Mouse (Mus musculus): ENCODE measurements around the gene Gm12169. TPM values are rescaled to one million over a fixed set of nuclear protein-coding genes. Genes with fewer than 3 reads are reported as not detected.

The Gm12169 gene
- total and polyA plus RNA-seq, 3 experiments: not detected

GRCm38 (mm10) chr11:46569107-46569506 lies 45.1 kb downstream of the Gm12169 start:
- no peaks in the 10 kb centered on the region for H3K4me1 ChIP-seq (ENCODE audit: control insufficient read depth, insufficient read depth, low read length)
- WGBS: 86% methylated on average over 1 of the region's 1 CpGs
- no peak for DNase-seq
- TF ChIP-seq EP300 (IDR thresholded peaks at IDR 0.05; ENCODE audit: insufficient read depth, low read depth, low read length): no peak
- TF ChIP-seq CTCF (IDR thresholded peaks at IDR 0.05): no peak
- TF ChIP-seq POLR2A (IDR thresholded peaks at IDR 0.05; ENCODE audit: insufficient read depth, low read depth, low read length): no peak
- no peak overlapping the region for H3K9ac ChIP-seq (ENCODE audit: low read depth, low read length)
- no peaks in the 10 kb centered on the region for H3K36me3 ChIP-seq (ENCODE audit: control insufficient read depth, insufficient read depth, low read length)
- no peak overlapping the region for H3K4me3 ChIP-seq
- no peak overlapping the region for H3K27ac ChIP-seq
- intact Hi-C loops (cut with DNase I): no loop called here
- H3K79me2 ChIP-seq (replicated peaks; ENCODE audit: control insufficient read depth, insufficient read depth, low read length): no peaks in the 10 kb centered on the region
- H3K27me3 ChIP-seq (ENCODE audit: control insufficient read depth, insufficient read depth, low read length): no peaks in the 10 kb centered on the region

- no peaks in the 10 kb centered on the region for H3K27me3 ChIP-seq (ENCODE audit: control insufficient read depth, insufficient read depth, low read length)
- TF ChIP-seq POLR2A (IDR thresholded peaks at IDR 0.05; ENCODE audit: insufficient read depth, low read depth, low read length): no peak
- TF ChIP-seq EP300 (IDR thresholded peaks at IDR 0.05; ENCODE audit: insufficient read depth, low read depth, low read length): no peak
- DNase-seq: no peak
- no peak within 1 kb of the TSS for H3K27ac ChIP-seq
- H3K4me3 ChIP-seq: no peak within 1 kb of the TSS
- intact Hi-C loops (cut with DNase I): no loop called here
- 17% methylated on average over 1 of the region's 1 CpGs for WGBS
- no peaks in the 10 kb centered on the region for H3K36me3 ChIP-seq (ENCODE audit: control insufficient read depth, insufficient read depth, low read length)
- no peak within 1 kb of the TSS for H3K9ac ChIP-seq (ENCODE audit: low read depth, low read length)
- H3K4me1 ChIP-seq (ENCODE audit: control insufficient read depth, insufficient read depth, low read length): no peaks in the 10 kb centered on the region
- H3K79me2 ChIP-seq (replicated peaks; ENCODE audit: control insufficient read depth, insufficient read depth, low read length): no peaks in the 10 kb centered on the region
These were observed 47.3 kb downstream of the Gm12169 start, which contains the start of gene BC053393 for GRCm38 (mm10) chr11:46571327-46571726. Gene BC053393 (plus strand): TSS chr11:46571536.

- TF ChIP-seq POLR2A (IDR thresholded peaks at IDR 0.05; ENCODE audit: insufficient read depth, low read depth, low read length) (no peak), EP300 (IDR thresholded peaks at IDR 0.05; ENCODE audit: insufficient read depth, low read depth, low read length) (no peak), CTCF (IDR thresholded peaks at IDR 0.05) (no peak)
- no peak overlapping the region for H3K27ac ChIP-seq
- no peak for DNase-seq
- H3K9ac ChIP-seq (ENCODE audit: low read depth, low read length): no peak overlapping the region
- WGBS: 51% methylated on average over 5 of the region's 5 CpGs
- no peaks in the 10 kb centered on the region for H3K27me3 ChIP-seq (ENCODE audit: control insufficient read depth, insufficient read depth, low read length)
- no peak overlapping the region for H3K4me3 ChIP-seq
- no peaks in the 10 kb centered on the region for H3K4me1 ChIP-seq (ENCODE audit: control insufficient read depth, insufficient read depth, low read length)
- H3K36me3 ChIP-seq (ENCODE audit: control insufficient read depth, insufficient read depth, low read length): no peaks in the 10 kb centered on the region
- intact Hi-C loops (cut with DNase I): no loop called here
- no peaks in the 10 kb centered on the region for H3K79me2 ChIP-seq (replicated peaks; ENCODE audit: control insufficient read depth, insufficient read depth, low read length)
These were observed 54.8 kb downstream of the Gm12169 start for GRCm38 (mm10) chr11:46578771-46579281.

GRCm38 (mm10) chr11:46580428-46580827 lies 56.4 kb downstream of the Gm12169 start:
- no peak for TF ChIP-seq POLR2A (IDR thresholded peaks at IDR 0.05; ENCODE audit: insufficient read depth, low read depth, low read length)
- no peak overlapping the region for H3K4me3 ChIP-seq
- intact Hi-C loops (cut with DNase I): no loop called here
- no peaks in the 10 kb centered on the region for H3K4me1 ChIP-seq (ENCODE audit: control insufficient read depth, insufficient read depth, low read length)
- H3K36me3 ChIP-seq (ENCODE audit: control insufficient read depth, insufficient read depth, low read length): no peaks in the 10 kb centered on the region
- H3K27me3 ChIP-seq (ENCODE audit: control insufficient read depth, insufficient read depth, low read length): no peaks in the 10 kb centered on the region
- no peaks in the 10 kb centered on the region for H3K79me2 ChIP-seq (replicated peaks; ENCODE audit: control insufficient read depth, insufficient read depth, low read length)
- H3K27ac ChIP-seq: no peak overlapping the region
- WGBS: 72% methylated on average over 3 of the region's 3 CpGs
- H3K9ac ChIP-seq (ENCODE audit: low read depth, low read length): no peak overlapping the region
- no peak for DNase-seq

GRCm38 (mm10) chr11:46582741-46583140 lies 58.7 kb downstream of the Gm12169 start:
- intact Hi-C loops (cut with DNase I): no loop called here
- 80% methylated on average over 5 of the region's 5 CpGs for WGBS
- TF ChIP-seq CTCF (IDR thresholded peaks at IDR 0.05): no peak
- H3K4me1 ChIP-seq (ENCODE audit: control insufficient read depth, insufficient read depth, low read length): no peaks in the 10 kb centered on the region
- H3K27me3 ChIP-seq (ENCODE audit: control insufficient read depth, insufficient read depth, low read length): no peaks in the 10 kb centered on the region
- H3K4me3 ChIP-seq: no peak overlapping the region
- no peaks in the 10 kb centered on the region for H3K79me2 ChIP-seq (replicated peaks; ENCODE audit: control insufficient read depth, insufficient read depth, low read length)
- no peaks in the 10 kb centered on the region for H3K36me3 ChIP-seq (ENCODE audit: control insufficient read depth, insufficient read depth, low read length)
- DNase-seq: no peak
- H3K9ac ChIP-seq (ENCODE audit: low read depth, low read length): no peak overlapping the region
- no peak overlapping the region for H3K27ac ChIP-seq

Other genes with a start within 250 kb of the Gm12169 start
- gene Cyfip2, start 211.4 kb upstream of the Gm12169 start, total RNA-seq (2021): 10 to 100 TPM; 55.2 to 68.8 TPM
- 28.8 and 30.5 TPM in 2 replicates for gene Cyfip2, start 211.4 kb upstream of the Gm12169 start, polyA plus RNA-seq (2012; rRNA removed)
- gene Itk, start 134.7 kb upstream of the Gm12169 start, total RNA-seq (2021): under 1 TPM; 0.26 to 0.30 TPM
- 0.35 and 0.51 TPM in 2 replicates for gene Itk, start 134.7 kb upstream of the Gm12169 start, polyA plus RNA-seq (2012; rRNA removed)
- not detected for gene Fam71b, start 127.7 kb upstream of the Gm12169 start, total RNA-seq (2021)
- gene Fam71b, start 127.7 kb upstream of the Gm12169 start, polyA plus RNA-seq (2012; rRNA removed): 0.06 TPM in 1 of 2 replicates, not detected in the other
- gene Med7, start 87.3 kb upstream of the Gm12169 start, total RNA-seq (2021): 10 to 100 TPM; 16.8 to 17.1 TPM
- 8.1 and 16.5 TPM in 2 replicates for gene Med7, start 87.3 kb upstream of the Gm12169 start, polyA plus RNA-seq (2012; rRNA removed)
- under 1 TPM; 0.31 to 0.48 TPM for gene Havcr2, start 69.3 kb upstream of the Gm12169 start, total RNA-seq (2021)
- 0.08 TPM in 1 of 2 replicates, not detected in the other for gene Havcr2, start 69.3 kb upstream of the Gm12169 start, polyA plus RNA-seq (2012; rRNA removed)
- not detected for gene BC053393, start 47.3 kb downstream of the Gm12169 start, total RNA-seq (2021)
- not detected in 2 replicates for gene BC053393, start 47.3 kb downstream of the Gm12169 start, polyA plus RNA-seq (2012; rRNA removed)
- not detected for gene Dppa1, start 105.0 kb downstream of the Gm12169 start, total RNA-seq (2021)
- not detected in 2 replicates for gene Dppa1, start 105.0 kb downstream of the Gm12169 start, polyA plus RNA-seq (2012; rRNA removed)
- gene Timd2, start 182.8 kb downstream of the Gm12169 start, total RNA-seq (2021): not detected
- not detected in 2 replicates for gene Timd2, start 182.8 kb downstream of the Gm12169 start, polyA plus RNA-seq (2012; rRNA removed)
- not detected for gene Havcr1, start 210.9 kb downstream of the Gm12169 start, total RNA-seq (2021)
- not detected in 2 replicates for gene Havcr1, start 210.9 kb downstream of the Gm12169 start, polyA plus RNA-seq (2012; rRNA removed)